Mouse (Mus musculus): ENCODE results near the gene Gm12394. TPM values are rescaled to one million over a fixed set of nuclear protein-coding genes. Genes with fewer than 3 reads are reported as not detected.
"Not testable (repeated sequence)": the region's sequence is repeated elsewhere in the genome, so short reads cannot be mapped to it uniquely, and the experiment has no call there.

Gene Gm12394
- polyA plus RNA-seq (2012; rRNA removed): 0.03 and 0.04 TPM in 2 replicates

DNA sequence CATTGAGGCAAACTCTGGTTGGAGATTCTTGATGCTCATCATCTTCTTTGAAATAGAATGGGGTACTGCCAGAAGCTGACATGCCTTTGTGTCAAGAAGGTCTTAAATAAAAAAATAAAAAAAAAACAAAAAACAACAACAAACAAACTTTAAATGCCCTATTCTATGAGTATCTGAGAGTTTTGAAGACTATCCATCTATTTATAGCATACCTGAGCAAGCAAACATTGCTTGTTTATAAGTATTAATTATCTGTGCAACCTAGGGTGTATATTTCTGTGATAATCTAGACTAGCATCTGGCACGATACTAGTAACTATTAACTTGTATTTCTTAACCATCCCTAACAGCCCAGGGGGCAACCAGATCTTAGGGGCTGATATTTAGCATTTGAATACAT, at the start of gene Gm12394:
TSS of gene Gm12394 (minus strand) at position 101 of the 400 bp plus-strand sequence.
- not testable (repeated sequence) for DNase-seq (ENCODE audit: low read depth)

DNA sequence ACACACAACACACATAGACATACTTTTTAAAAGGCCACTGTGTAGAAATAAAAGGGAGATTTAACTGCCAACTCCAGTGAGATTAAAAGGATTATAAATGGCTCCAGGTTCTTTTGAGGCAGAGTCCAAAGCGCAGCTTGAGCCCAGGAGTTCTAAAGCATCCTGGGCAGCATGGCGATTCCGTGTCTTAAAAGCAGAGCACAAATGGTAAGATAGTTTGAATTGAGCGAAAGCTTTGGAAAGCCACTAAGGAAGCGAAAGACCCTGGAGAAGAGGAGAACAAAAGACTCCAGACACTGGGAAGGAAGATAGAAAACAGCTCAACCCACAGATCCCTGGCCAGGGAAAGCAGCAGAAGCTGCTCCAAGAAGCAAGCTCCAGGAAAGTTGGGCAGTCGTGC, 48.4 kb upstream of the Gm12394 start:
- DNase-seq (ENCODE audit: low read depth): no peak

DNA sequence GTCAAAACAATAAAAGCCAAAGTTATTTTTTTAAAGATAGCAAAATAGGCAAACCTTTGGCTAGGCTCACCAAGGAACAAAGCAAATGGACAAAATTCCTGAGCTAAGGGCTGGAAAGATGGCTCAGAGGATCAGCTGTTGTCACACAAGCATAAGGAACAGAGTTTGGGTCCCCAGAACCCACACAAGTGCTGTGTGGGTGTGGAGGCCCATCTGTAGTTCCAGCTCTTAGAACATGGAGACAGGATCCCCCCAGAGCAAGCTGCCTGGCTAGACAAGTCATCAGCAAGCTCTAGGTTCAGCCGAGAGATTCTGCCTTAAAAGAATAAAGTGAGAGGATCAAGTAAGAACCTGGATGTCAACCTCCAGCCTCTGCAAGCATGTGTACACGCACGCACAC, 48.0 kb upstream of the Gm12394 start:
- DNase-seq (ENCODE audit: low read depth): no peak

DNA sequence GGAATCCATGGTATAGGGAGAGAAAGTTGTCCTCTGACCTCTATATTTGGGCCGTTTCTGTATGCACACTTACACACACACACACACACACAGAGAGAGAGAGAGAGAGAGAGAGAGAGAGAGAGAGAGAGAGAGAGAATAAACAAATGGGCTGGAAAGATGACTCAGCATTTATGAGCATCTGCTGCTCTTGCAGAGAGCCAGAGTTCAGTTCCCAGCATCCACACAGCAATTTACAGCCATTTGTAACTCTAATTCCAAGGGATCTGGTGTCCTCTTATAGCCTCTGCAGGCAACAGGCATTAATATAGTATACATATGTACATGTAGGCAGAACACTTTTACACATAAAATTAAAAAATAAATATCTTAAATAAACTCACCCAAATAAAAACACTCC, 47.4 kb upstream of the Gm12394 start:
- no peak for DNase-seq (ENCODE audit: low read depth)

DNA sequence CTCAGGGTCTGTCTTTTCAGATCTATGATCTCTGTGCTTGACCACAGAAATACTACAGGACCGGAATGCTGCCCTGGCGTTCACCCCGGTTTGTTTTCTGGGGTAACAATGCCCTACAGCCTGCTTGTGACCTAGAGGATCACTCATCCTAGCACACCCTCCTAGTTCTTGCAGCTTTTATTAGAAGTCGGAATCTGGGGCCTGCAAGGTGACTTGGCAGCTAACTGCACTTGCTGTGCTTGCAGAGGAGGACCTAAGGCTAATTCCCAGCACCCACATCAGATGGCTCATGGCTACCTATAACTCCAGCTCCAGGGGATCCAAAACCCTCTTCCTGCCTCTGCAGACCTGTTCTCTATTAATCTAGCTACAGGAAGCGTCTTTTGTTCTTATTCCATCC, 46.2 kb upstream of the Gm12394 start:
- no peak for DNase-seq (ENCODE audit: low read depth)

DNA sequence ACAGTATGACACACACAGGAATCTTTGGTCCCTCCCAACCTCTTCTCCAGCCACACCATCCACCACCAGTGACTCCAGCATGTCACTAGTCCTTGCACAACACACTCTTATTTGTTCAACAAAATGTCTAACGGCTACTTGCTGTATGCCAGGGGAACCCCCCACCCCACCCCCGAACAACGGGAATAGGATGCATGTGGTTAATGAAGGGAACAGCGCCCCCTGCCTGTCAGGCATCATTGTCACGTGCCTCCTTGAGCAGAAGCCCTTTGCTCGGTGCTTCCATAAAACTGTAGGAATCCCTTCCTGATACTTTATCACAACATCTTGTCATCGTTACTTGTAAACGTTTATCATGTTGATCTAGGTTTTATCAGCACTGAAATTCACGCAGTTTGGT, 45.6 kb upstream of the Gm12394 start:
- DNase-seq (ENCODE audit: low read depth): no peak

DNA sequence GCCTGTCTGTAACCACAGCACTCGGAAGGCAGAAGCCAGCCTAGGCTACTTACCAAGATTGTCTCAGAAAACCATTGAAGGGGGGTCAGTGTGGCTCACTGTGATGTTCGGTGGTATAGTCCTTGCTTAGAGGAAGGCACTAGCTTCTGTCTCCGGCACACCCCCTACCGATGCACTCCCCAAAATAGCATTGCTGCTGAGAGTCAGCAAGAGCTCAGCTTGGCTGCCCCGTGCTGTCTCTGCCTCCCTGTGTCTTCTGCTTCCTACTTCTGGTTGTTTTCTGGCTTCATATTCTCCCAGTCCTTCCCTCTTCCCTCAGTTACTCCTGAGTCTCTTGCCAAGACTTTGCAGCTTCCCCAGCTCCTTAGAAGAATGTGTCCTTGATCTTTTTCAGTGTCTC, 44.3 kb upstream of the Gm12394 start:
- no peak for DNase-seq (ENCODE audit: low read depth)

DNA sequence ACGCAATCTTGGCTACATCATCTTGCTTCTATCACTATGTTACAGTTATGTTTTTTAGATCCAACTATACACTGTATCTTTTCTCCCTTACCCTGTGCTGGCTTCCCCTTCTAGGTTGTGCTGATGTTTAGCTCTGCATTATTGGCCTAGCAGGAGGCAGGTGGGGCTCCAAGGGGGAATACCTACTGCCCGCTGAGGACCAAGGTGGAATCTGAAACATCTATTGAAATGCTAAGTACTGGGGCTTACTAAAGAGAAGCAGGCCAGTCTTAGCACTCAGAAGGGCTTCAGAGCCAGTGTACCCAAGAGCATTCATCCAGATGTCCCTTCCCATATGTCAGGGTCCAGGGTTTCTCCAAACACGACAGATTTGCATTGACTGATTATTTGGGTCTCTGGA, 42.3 kb upstream of the Gm12394 start:
- DNase-seq (ENCODE audit: low read depth): no peak

DNA sequence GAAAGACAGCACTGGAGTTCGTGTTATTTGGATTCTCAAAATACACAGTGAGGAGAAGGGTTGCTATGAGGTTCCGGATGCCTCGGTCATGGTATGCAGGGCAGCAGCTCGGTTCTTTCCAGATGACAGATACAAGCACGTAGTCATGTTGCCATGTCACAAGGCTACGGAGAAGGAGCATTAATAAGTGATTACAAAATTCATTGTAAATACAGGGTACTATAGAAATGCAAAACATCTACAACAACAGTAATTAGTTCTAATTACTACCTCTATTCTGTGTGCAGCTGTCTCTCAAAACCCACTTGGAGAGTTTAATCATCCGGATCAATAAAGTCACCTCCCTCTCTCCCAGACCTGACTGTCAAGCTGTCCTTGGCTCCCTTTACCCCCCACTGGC, 38.5 kb upstream of the Gm12394 start:
- no peak for DNase-seq (ENCODE audit: low read depth)

DNA sequence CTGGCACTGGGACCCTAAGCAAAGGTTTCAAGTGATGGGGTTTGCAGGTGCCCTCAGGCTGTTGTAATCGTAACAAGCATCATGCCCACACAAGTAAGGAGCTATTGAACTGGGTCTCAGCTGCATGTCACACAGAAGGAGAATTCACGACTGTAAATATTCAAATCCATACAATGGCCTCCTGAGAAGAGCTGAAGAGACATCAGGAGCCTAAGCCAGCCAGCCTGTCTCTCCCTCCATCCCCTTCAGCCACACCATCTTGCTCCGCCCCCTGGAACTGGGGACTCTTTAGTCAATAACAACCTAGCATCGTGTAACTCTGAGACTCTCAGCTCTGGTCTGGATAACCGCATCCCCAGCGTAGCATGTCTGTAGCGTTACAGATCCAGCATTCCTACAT, 34.6 kb upstream of the Gm12394 start:
- no peak for DNase-seq (ENCODE audit: low read depth)

DNA sequence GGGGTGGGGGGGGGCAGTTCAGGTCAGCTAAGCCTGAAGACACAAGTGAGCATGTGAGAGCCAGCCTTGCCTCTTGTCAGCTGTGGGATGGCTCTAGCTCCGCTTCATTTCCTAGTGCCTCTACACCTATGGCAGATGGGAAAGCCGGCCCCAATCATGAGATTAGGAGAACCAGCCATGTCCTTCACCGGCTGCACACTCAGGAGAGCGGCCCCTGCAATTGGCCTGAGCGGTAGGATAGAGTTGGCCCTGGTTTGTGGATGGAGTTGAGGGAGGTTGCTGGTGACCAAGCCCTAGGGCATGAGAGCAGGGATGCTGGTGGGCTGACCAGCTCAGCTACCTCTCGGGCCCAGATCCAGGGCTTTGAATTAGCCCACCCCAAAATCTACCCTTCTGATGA, 32.2 kb upstream of the Gm12394 start:
- no peak for DNase-seq (ENCODE audit: low read depth)

DNA sequence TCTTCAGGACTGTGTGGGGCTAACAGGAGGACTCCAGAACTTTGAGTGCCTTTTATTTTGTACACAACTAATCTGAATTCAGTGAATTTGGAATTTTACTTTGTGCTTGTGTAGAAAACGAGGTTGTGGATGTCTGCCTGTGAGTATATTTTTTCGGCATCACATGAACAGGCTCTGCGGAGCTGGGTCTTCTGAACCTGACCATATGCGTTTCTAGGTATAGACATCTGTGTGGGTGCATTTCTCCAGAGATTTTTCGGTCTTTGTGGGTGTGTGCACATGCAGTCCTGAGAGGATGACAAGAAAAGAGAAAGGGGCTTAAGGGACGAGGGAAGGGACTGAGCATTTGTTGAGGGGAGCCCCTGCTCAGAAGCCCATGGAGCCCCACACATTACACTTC, 30.4 kb upstream of the Gm12394 start:
- no peak for DNase-seq (ENCODE audit: low read depth)

DNA sequence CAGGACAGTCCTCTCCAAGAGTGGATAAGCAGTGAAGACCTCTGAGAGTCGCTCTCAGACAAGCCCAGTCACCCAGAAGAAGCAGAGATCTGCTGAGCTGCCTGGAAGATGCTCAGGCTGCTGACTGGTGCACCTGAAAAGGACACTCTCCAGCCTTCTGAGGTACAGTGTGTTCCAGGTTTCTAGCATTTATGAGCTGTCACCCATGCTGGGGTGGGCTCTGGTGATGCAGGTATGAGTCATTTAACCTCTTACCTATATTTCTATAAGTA, 24.0 kb upstream of the Gm12394 start:
- no peak for DNase-seq (ENCODE audit: low read depth)

DNA sequence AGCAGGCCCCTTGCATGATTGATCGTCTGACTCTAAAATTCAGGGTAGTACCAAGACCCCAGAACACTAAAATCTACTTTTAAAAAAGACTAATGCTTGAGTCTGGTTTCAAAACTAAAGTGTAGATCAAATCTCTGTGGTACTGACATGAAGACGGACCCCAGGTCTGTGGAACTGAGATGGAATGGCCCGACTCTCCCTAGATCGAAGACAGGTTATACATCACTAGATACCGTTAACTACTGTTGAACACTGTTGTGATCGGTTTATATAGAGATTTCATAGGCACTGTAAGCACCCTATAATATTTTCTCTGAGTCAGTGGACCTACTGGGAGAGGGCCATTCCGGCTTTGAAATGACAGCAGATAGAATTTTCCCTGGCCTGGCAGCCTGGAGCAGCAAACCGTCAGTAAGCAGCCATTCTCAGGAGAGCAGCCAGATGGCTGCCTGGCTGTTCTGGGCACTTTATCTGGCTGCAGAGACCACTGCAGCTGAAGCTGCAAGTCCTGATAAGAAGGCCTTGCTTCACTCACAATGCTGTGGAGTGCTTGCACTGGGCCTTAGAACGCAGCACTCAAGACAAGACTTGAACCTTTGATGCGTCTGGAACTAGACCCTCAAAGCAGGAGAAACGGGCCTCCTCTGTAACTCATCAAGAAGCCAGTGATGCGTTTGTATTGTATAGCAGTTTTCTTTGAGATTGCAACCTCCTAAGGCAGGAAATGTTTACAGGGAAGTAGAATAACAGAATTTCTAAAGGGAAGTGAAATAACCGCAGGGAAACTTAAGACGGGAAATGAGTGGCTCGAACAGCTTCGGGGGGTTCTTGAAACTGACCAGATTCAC, 23.5 kb upstream of the Gm12394 start:
- DNase-seq (ENCODE audit: low read depth): no peak

DNA sequence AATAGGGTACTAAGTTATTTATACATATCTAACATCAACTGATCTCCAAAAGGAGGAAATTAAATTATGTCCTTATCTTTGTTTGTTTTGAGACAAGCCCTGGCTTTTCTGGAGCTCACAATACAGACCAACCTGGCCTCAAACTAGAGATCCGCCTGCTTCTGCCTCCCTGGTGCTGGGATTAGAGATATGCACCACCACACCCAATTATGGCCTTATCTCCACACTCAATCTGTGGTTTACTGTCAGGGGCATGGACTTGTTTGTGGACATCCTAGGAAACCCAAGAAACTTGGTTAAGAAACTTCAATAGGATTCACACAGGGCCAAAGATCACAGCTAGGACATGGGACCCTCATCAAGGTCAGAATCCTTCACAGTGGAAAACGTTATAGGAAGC, 21.1 kb upstream of the Gm12394 start:
- no peak for DNase-seq (ENCODE audit: low read depth)

DNA sequence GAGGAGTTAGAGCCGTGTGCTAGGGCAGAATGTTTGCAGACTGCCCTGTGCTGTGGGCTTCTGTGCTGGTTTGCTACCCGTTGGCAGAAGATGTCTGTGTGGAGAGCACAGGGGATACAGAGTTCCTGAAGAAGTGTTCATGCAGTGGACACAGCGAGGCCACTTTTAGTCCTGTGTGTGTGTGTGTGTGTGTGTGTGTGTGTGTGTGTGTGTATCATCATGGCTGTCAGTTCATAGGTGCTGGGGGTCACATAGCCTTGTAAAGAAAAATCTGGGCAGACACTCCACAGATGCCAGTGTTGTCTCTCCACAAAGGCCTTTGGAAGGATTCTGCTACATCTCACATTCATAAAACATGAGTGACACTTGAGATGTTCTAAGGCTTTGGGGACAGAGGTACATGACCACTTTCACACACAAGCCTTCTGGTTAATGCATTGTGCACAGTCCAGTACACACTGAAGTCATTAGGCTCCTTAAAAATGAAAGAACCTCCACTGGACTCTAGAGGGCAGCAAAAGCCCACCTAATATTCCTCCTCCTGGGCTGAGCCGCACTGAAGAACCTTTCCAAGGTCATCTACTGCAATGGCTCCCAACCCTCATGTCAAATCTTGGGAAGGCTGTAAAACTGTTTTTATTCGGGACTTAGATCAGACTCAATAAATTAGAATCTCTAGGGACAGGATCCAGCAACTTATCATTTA, 20.2 kb upstream of the Gm12394 start:
- no peak for DNase-seq (ENCODE audit: low read depth)

DNA sequence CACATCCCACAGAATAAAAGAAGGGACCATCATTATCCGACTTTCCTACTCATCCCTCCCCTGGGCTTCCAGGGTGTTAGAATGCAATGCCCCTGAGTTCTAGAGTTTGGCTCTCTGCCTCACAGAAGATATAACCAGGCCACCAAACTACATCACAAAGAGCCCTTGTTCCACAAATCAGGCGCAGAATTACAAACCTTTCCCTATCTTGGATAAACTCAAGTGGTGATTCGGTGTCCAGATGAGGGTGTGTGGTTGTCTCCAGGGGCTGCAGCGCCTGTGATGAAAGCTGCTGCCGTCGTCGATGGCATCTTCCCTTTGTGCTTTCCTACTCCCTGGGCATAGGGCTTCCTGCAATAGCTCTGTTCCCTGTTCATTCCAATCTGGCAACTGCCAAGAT, 17.6 kb upstream of the Gm12394 start, which contains the start of gene Fam205c:
TSS of gene Fam205c (minus strand) at position 101 of the 400 bp plus-strand sequence.
- no peak for DNase-seq (ENCODE audit: low read depth)

DNA sequence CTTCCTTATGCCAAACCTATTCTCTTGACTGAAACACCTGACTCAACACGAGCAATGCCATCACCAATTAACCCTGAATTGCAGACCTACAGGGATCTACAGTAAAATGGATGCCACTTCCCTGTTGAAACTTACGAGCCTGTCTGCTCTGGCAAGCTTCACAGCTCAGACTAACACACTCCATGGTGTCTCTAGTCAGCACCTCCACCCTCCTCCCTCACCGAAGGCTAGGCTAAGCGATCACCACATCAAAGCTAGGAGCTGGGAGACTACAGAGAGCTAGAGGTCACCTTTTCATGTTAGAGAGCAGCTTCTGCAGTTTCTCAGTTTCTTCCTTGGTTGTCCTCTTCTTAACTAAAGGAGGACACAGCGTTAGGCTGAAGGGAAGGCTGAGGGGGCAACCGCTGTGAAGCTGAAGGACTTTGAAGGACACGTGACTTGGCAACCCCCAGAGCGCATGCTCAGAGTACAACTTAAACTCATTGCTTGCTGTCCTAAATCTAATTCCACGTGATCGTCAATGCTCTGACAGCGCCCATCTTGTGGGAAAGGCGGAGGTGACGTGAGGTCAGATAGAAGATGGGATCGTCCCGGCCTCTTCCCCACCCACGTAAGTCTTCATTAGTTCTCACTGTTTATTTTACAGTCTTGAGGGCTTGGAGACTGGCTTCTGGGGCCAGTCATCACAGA, 16.3 kb upstream of the Gm12394 start:
- no peak for DNase-seq (ENCODE audit: low read depth)

DNA sequence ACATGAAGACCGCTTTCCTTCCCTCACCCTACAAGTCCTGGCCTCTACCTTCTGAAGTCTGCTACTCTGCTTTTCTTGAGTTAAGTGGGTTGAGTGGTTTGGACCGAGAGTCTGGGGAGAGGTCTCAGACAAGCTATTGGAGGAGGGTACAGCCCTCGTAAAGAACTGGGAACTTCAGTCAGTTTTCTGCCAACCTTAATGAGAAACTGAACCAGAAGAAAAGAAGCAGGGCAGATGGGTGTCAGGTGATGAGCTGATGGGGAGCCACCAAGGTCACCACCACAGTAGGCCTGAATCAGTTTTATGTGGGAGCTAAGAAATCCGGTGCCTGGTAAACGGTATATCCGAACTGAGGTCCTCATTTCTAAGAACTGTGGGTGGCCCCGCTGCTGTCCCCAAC, 15.6 kb upstream of the Gm12394 start:
- no peak for DNase-seq (ENCODE audit: low read depth)

DNA sequence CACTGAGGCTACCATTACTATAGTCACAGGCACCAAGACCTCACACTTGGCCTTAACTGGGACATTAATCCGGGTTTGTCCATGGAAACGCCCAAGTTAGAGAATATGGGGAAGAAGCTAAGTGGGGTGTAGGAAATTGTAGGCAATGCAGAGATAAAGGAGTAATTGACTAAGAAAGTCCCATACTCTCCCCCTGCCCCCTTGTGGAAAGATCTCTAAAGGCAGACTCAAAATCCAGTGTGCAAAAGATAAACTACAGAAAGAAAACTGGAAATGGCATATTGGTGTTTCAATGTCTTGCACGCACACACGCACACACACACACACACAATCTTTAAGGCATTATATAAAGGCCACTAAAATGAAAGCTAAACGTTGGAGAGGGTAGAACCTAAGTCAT, 14.2 kb upstream of the Gm12394 start:
- no peak for DNase-seq (ENCODE audit: low read depth)

DNA sequence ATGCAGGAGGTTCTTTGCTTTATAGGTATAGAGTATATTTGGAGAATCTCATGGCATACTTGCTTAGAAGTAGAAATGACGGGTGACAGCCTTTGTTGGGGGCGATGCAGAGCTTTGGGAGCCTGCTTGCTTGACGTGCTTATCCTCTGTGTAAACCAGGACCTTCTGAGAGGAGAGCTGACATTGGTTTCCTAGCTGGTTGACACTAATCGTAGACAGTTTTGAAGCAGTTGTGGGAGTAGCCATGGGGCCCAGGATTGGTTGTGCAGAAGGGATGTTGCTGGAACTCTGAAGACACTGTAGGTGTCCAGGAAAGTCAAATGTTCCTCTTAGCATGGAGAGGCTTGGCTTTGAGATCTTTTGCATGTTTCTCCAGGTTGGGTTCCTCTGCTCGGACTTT, 11.6 kb upstream of the Gm12394 start:
- DNase-seq (ENCODE audit: low read depth): no peak

DNA sequence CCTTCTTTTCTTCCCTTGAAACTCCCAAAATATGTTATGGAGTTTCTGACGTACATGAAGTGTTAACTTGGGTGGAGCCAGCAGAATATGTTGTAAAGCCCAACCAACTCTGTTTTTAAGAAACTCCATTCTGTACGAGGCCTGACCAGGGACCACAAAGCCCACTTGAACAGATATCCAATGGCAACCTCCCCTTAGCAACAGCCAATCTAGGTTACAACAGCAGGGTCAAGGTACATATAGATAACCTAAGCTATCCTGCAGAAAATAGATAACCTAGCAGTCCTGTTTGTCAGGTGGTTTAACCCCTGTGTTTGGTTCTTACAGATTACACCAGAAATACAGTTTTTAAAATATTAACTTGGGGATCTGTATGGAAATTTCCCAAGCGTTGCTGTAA, 10.8 kb upstream of the Gm12394 start:
- DNase-seq (ENCODE audit: low read depth): no peak

DNA sequence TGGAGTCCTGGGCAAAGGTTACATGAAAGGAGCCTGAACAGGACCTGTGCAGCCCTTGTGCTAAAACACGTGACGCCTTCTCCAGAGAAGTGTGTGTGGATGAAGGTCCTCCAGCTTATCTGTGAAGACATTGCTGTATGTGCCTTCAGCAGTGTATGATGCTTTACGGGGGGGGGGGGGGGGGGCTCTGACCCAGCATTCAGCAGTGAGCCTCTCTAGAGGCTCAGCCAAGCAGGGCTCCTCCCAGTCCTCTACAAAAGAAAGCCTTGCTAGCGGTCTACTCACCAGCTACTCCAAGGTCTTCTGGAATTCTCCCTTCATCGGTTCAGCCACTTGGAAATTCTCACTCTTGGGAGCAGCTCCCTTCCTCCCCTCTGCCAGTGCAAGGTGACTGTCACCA, 6.9 kb upstream of the Gm12394 start:
- not testable (repeated sequence) for DNase-seq (ENCODE audit: low read depth)

Measured in gonadal fat pad, adult 2 months (tissue).